Mouse (Mus musculus) MN1 (cell line): ENCODE results near the gene Msi2.
A peak's percentile ranks its signal among the peaks of the same experiment; 100 is the strongest.

Experiments
- DNase-seq: peaks from one replicate; pipeline ENCODE4 v3.0.0-alpha.2; 2016; ENCODE audit warnings: low spot score

Gene Msi2

DNA sequence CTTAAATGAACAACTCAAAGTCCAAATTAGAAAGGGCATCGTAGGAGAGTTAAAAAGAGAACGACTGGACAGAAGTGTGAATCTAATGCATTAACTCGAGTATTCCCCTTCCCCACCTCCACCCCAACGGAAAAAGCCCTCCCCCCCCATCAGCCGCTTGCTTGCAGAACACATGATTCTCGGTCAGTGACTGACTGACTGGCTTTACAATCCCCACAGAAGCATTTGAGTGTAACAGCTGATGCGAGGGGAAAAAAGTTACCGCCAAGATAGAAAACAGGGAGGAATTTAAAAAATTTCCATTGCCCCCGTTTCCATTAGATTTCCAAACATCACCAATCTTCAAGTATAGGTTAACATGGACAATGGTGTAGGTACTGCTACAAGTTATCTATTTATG is 4.8 kb downstream of the Msi2 start:
- no peak for DNase-seq

DNA sequence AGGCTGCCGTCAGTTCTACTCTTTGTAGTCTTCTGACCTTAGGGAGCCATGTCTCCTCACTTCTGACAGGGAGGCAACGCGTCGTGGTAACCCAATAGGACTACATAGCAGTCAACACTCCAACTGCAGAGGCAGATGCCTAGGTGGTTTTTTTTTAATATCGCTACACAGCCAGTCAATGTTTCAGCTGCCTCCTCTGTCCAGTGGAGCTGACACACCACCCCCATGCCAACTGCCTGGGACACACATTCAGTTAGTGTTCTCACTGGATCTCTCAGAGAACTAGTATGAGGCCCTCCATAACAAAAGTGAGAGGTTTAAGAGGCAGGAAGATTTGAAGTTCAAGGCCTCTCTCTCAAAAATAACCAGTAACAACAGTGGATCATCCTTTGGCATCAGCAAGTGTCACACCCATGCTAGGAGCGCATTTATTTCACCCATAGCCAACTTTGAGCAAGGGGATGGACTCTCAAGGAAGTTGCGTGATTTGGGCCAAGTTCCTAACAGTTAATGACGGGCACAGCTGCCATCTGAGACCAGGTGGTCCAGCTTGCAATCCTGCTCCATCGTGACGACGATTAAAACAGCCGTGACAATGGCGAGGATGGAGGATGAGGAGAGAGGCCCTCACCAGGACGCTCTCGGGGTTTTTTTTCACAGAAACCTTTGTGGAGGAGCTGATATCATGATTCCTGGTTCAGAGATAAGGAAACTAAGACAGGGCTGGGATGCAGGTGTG is 8.3 kb downstream of the Msi2 start:
- DNase-seq = no peak

DNA sequence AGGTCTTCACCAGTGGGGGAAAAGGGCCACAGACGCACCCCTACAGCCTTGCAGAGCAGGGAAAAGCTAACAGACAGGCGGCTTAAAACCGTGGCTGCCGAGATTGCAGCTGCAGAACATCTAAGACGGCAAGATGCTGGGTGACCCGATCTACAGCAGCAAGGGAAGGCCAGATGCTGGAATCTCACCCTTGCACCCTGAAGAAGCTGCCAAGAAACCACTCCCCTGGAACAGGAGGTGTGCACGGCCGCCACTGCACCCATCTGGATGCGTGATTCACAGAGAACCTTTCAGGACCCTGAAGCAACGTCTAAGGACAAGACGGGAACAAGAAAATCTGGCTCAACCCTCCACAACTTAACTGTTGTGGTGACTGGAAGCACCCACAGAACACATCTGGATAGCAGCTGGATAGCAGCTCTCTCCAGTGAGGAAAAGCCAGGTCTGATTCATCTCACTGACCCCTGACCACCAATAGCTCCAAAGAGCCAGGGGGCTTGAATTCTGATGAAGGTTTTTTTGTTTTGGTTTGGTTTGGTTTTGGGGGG is 11.0 kb downstream of the Msi2 start:
- no peak for DNase-seq

DNA sequence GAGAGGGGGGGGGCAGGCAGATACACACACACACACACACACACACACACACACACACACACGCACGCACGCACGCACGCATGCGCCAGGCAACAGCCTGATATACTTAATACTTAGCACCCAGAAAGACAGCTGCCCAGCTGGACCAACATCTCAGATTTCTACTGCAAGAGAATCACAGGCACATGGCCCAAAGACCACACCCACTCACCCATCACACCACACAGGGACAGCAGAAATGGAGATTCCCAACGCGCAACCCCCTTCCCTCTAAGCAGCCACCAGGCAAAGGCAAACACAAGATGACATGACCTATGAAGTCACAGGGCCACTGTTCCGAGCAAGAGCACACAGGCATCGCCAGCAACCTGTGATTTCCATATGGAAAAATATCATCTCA is 13.6 kb downstream of the Msi2 start:
- DNase-seq = no peak

DNA sequence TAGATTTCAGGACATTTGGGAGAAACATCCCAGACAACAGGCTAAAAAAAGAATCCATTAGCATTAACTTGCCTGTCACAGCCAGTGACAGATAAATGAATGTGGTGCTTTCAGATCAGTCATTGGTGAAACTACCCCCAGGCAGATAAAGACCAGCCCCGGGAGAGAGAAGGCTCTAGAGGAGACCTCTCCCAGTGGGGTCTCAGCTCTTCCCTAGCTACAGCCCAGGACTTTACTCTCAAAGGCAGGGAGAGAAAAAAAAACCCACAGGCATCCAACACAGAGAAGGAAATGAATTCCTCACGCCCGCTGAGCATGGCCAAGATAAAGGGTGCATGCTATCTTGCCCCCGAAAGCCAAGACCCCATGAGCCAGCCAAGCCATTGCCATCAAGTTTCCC is 15.1 kb downstream of the Msi2 start:
- DNase-seq = no peak

DNA sequence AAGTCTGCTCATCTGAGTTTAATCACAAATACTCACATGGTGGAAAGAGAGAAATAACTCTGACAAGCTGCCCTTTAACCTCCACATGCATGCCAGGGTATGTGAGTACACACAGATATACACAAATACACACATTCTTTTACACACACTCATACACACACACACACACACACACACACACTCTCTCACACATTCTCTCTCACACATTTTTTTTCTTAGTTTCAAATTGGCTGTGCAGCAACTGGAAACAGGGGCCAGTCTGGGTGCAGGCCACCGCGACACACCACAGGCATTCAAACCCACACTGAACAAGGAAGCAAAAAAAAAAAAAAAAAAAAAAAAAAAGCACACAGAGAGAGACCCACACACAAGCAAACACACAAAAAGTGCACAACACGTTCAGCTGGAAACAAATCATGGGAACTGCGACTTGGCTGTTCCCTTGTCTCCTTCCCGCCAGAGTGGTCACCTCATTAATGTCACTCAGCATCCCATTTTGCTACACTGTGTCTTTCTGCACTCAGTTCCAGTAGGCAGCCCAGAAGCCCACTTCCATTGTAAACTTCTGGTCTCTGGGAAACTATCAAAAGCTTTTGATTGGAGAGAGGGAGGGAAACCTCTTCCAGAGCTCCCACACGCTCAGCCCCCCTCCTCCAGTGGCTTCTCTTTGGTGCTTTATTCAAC is 16.2 kb downstream of the Msi2 start:
- DNase-seq = no peak

DNA sequence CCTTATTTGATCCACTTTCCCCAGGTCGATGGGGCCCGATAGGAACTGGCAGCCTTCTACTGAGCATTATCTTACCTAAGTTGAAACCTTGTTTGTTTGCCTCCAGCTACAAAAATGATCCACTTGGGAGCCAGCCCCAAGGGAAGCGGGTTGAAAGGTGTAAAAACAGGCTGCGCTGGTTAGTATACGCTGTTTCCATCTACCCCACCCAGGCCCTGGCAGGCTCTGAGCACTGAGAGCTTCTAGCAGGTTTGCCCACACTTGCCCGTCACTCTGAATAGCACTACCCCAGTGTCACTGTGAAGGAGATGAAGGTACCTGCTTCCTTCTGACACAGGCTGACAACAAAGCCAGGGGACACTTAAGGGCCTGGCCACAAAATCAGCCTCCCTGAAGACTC is 17.3 kb downstream of the Msi2 start:
- DNase-seq = no peak

DNA sequence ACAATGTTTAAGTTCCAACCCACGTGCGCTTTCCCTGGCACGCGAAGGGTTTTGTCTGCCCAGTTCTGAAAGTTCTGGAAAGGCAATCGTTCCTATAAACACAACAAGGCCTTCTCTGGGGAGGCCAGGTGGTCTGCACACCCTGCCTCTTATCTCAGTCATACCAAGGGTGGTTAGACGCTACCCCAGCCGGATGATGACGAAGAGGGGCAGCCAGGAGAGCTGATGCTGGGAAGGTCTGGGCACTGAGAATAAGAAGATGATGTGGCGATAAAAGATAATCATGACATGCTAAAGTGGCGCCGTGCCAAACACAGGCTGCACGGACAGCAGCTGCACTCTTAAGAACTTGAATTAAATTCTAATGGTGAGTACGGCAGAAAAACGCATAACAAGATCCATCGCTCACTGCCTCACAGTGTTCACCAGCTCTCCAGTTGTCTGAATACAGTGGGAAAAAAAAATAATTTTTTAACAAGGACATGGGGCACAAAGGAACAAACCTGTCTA is 18.1 kb downstream of the Msi2 start:
- DNase-seq = peak; percentile 72

DNA sequence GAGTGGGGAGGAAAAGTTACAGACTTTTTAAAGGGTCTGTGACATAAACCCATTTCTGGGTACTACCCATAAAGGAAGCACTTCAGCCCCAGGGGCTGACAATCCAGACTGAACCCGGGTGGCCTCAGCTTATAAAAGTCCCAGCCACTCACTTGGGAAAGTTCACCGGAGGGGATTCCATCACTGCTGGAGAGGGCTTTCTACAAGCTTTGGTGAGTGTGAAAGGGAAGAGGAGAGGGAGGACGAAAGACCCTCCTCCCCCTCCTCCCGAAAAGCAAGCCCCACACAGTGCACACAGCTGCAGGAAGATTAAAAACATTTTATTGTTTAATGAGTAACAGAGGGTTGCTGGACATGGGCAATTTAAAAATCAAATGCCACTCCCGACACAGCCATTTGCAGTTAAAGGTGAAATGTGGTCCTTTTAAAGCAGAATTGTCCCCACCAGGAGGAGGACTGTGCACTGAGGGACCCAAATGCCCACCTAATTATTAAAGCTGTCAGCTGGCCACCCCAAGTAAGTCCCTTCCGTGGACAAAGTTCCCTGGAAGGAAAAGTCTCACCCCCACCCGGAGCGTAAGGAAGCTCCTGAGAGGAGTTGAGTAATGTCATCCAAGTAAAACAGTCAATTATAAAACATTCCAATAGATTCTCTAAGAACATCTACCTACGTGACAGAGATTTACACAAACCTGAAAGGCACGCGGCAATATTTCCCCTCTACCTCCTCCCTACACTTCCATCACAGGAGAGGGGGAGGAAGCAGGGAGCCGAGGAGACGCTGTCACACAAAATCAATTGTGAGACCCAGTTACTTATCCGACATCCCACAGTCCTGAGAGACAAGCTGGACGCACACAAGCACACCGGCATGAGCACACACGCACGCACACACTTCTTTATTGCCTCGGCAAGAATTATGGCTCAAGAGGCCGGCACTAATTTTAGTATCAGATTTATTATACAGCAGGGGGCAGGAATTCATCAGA is 24.1 kb downstream of the Msi2 start:
- no peak for DNase-seq

DNA sequence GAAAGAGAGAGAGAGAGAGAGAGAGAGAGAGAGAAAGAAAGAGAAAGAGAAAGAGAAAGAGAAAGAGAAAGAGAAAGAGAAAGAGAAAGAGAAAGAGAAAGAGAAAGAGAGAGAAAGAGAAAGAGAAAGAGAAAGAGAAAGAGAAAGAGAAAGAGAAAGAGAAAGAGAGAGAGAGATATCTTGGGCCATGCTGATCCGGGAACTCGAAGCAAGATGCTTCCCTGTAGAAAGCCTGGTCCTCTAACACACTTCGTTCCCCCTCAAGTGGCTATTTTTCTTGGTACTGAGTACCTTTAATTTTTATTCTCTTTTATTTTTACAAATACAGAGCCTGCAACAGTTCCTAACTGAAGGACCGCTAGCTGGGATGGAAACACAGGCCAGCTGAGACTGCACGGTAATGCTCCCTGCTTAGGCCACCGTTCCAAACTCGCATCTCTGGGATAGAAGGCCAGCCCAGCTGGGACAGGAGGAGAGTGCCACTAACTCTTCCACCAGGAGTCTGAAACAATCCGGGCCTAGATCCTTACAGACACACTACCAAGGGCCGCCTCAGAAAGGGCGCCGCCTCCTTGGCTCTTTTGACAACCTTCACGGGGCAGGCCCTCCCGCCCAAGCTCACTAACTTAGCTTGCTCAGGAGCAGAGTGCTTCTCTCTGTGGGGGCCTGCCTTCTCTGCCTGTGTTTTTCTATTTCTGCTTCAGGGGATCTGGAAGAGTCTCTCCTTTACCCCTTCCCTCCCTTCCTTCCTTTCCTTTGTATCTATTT is 25.1 kb downstream of the Msi2 start:
- no peak for DNase-seq

DNA sequence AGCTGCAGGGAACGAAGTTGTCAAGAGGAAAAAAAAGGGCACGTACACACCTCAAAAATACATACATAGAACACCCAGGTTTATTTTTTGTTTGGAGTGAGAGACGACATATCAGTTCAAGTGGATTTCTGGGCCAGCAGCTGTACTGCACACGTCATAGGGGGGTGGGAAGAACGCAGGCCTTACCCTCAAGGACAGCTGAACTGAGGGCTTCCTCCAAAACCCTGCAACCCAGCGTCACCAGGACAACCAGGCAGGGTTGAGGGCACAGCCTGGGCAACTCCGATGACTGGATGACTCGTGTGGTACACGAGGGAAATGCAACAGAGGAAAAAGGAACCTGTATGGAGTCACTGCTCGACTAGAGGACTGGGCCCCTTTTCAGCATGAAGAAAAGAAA is 25.9 kb downstream of the Msi2 start:
- no peak for DNase-seq

DNA sequence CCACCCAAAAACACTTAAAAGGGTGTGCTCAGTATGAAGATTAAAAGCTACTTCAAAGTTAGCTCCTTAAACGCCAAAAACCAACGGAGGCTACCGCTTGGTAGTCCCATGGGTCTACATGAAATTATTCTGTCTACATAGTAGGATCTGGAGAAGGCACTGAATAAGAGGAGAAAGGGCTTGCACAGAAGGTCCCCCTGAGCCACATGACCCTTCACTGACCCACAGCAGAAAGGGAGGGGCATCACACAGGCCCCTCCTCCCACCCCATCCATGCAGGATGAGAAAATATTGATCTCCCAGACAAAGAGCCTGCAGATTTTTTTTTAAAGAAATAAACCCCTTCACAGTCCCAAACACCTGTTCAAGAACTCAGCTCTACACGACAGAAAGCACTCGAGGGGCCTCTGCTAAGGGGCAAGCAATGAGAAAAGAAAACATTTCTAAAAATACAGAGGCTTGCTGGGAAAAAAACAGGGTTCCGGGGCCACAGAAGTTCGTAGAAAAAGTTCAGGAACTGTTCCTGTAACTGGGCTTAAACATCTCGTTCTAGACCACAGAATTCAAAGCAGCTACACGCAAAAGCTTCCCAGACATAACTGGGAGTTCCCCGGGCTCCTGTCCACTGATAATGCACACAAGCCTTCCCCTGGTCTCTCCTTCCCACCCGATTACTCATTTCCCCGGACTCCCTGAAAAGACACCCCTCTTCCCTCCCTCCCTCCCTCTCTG is 27.6 kb downstream of the Msi2 start:
- DNase-seq = no peak

DNA sequence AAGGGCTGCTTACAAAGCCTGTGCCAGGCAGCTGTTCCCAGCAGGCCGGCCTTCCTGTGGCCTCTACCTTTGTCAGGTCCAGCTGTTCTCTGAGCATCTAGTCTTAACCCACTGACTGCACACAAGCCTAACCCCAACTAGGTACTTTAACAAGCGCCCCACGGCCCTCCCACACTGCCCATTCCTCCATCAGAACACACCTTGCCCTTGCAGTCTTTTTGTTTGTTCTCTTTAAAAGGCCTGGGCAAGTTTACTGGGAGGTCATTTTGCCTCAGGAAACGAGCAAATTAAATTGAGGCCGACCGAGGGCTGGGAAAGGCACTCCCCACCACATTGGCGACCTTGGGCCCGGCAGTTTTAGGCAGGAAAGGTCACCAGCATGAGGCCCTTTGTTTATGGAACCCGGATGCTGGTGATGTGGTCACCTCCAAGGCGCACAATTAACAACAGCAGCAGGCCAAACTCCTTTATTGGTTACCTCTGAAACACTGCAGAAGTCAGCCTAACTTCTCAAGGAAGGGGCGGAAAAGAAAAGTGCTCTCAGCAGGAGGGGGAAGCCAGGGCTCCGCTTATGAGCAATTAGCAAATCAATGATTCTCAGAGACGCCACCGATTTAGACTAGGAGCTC is 28.4 kb downstream of the Msi2 start:
- DNase-seq = no peak

DNA sequence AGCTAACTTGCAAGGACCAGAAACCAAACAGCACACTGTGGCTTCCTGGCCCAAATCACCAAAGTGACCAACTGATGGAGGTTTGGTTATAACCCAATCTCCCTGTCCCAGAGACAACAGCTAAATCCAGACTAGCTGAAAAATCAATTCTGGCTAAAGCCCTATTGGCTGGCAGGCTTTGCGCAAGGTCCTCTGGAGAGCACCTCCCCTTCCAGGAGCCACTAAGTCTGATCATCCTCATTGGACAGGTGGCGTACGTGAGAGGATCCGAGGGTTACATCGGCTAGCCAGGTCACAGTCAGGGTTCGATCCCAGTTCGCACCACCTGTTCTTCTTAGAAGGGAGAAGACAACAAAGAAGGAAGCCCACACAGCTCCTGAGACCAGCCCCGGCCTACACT is 29.7 kb downstream of the Msi2 start:
- DNase-seq = no peak

DNA sequence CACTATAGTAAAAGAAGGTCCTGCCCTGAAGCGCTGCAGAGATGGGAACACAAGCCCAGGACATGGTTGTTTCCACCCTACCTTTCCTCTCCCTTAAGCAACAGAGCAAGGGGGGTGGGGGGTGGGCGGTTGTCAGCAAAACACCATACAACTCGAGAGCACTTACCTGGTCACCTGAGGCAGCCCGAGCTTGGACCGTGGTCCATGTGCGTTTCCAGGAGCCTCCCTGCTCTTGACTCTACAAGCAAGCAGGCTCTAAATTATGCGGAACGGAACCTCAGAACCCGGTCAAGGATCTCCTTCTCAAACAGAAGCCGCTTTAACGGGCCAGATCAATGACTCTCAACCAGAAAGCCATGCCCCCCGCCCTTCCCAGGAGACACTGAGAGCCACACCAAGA is 30.6 kb downstream of the Msi2 start:
- DNase-seq = no peak

DNA sequence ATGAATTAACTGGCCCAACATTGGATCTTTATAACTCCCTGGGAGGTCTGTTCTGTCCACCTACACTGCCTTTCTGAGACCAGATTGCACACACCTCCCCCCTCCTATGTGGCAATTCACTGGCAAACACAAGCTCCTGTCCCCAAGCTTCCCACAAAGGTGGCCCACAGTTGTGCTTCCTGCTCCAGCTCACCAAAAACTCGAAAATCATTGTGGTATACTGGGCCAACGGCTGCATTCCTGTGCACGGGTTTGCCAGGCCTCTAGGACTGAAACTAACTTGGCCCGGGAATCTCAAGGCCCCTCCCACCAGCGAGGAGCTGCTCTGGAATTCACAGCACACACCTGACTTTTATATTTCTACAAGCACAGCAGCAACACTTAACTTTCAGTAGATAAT is 31.3 kb downstream of the Msi2 start:
- no peak for DNase-seq

DNA sequence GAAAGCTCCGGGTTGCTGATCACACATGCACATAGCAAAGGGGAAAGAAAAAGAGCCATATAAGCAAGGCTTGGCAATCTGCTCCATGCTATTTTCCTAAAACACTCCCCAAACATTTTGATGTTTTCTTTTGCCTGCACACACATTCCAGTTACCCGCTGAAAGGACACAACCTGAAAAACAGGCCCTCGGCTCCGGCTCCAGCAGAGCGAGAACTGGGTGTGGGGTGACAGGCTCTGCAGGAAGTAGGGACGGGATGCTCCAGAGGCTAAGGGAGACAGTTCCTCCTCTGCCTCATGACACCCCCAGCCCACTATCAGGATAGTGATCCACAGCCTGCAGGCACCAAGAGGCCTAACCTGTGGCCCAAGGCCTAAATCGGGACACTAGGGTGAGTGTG is 32.3 kb downstream of the Msi2 start:
- DNase-seq = no peak

DNA sequence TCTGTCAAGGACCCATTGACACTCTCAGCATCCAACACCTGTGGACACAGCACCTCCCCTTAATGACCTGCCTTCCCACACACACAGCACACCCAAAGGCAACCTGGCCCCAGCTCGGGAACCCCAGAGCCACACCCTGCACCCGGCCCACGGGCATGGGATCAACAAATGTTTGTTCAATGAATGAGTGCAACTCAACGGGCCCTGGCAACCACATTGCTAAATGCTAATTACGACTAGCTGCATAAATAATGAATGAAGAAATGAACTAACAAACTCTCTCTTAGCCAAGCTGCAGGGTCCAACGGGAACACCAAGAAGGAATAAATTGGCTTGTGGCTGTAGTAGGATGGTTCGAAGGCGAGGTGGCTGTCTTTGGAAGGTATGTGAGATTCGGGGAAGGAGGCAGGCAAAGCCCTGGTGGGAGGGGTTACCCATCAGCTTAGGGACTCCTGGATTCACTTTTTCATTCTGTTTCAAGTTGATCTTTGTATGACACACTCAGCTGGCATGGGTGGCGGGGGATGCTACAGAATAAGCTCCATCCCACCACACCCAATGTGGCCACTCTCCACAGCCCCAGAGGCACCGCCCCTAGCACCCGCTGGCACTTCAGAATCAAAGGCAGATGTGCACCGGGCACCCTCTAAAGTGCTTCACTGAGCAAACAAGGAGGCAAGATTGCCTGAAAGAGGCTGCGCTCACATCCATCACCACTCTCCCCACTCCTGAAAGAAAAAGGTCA is 35.1 kb downstream of the Msi2 start:
- no peak for DNase-seq

DNA sequence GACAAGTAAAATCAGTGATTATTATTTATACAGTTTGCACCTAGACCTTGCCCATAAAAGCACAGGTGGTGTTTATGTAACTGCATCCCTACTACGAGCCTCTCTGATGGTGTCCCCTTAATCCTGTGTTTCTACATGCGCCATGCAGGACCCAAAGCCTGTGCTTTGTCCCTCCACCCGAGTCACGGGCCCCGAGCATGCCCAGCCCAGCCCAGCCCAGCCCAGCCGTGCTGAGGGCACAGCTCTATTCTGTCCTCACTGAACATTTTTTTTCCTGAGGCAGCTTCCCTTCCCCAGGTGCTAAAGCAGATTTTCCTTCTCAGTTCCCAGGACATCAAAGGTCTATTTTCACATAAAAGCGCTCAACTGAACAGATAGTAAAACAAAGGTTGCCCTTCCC is 41.0 kb downstream of the Msi2 start:
- DNase-seq = no peak

DNA sequence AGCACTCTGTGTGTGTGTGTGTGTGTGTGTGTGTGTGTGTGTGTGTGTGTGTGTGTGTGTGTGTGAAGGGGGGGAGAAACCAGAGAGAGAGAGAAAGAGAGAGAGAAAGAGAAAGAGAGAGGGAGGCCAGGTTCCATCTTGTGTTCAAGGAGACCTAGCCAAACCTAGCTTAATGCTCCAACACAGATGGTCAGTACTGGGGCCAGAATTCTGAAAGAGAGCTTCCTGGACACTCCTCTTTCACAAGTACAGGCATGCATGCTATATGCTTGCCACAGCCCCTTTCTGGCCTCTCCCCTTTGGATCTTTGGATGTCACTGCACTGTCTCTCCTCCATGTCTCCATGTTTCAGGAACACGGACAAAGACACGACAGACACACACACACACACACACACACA is 41.7 kb downstream of the Msi2 start:
- DNase-seq = no peak
